Mouse (Mus musculus) stomach, embryonic 15.5 days (tissue): ENCODE measurements around the gene Metrn. TPM values are rescaled to one million over a fixed set of nuclear protein-coding genes. Genes with fewer than 3 reads are reported as not detected.

ENCODE experiments used
- ATAC-seq: fragments of 200-750 bp; cut with Nextera tagmentation; 2 replicates; pipeline ENCODE4 v1.8.0; 2017; ENCODE audit warnings: low read depth, moderate number of reproducible peaks, moderate TSS enrichment; ENCODE audit not compliant: insufficient read depth, low FRiP score
- H3K27ac ChIP-seq: fragments of 300-500 bp; sonication (generic); 2 replicates; pipeline ENCODE4 v1.5.1; 2015; ENCODE audit warnings: mild to moderate bottlenecking, inconsistent platforms
- H3K27me3 ChIP-seq: fragments of 300-500 bp; sonication (generic); replicated peaks from 2 replicates; pipeline ENCODE4 v1.6.1; 2015; ENCODE audit warnings: inconsistent platforms
- H3K36me3 ChIP-seq: fragments of 300-500 bp; sonication (generic); 2 replicates; pipeline ENCODE4 v1.6.1; 2015; ENCODE audit warnings: inconsistent platforms
- H3K4me1 ChIP-seq: fragments of 300-500 bp; sonication (generic); 2 replicates; pipeline ENCODE4 v1.6.1; 2015; ENCODE audit warnings: inconsistent platforms
- H3K4me2 ChIP-seq: fragments of 300-500 bp; sonication (generic); 2 replicates; pipeline ENCODE4 v1.6.1; 2015; ENCODE audit warnings: mild to moderate bottlenecking, inconsistent platforms
- H3K4me3 ChIP-seq: fragments of 300-500 bp; sonication (generic); replicated peaks from 2 replicates; pipeline ENCODE4 v1.5.1; 2015; ENCODE audit warnings: inconsistent platforms
- H3K9ac ChIP-seq: fragments of 300-500 bp; sonication (generic); 2 replicates; pipeline ENCODE4 v1.6.1; 2015; ENCODE audit warnings: inconsistent platforms
- H3K9me3 ChIP-seq: fragments of 300-500 bp; sonication (generic); 2 replicates; pipeline ENCODE4 v1.6.1; 2016; ENCODE audit warnings: inconsistent platforms
- WGBS: fragments of 180-500 bp; shearing (Covaris S2); methylation state at CpG from one replicate; pipeline ENCODE4 v1.1.7; 2015; 5-methylcytosine and 5-hydroxymethylcytosine counted together
- polyA plus RNA-seq: library from polyadenylated mRNA; unstranded; fragments of >200 nt; fragmentation: Nextera tagmentation; extraction: Ambion mirVana; gene quantifications from 2 replicates; pipeline ENCODE4 v1.2.1, GENCODE M21; 2015

The Metrn gene
- polyA plus RNA-seq, 1 experiment from 2014 or later = 46.6 TPM

GRCm38 (mm10) chr17:25781339-25781738 is 15.6 kb downstream of the Metrn start:
- Histone ChIP-seq H3K9me3 (no peaks in the 10 kb centered on the region), H3K27me3 (no peaks in the 10 kb centered on the region), H3K36me3 (peaks cover 26% of the 10 kb centered on the region), H3K9ac (no peak overlapping the region), H3K4me1 (peaks cover 25% of the 10 kb centered on the region), H3K4me2 (no peak overlapping the region), H3K4me3 (no peak overlapping the region), H3K27ac (no peak overlapping the region)
- ATAC-seq = no peak
- WGBS = 75% methylated on average over 6 of the region's 6 CpGs

GRCm38 (mm10) chr17:25777948-25778347 is 19.0 kb downstream of the Metrn start:
- no peak for ATAC-seq

GRCm38 (mm10) chr17:25775318-25776062 is 21.4 kb downstream of the Metrn start:
- Histone ChIP-seq H3K9me3 (no peaks in the 10 kb centered on the region), H3K36me3 (peaks cover 2% of the 10 kb centered on the region; the same call in 1 of the 2 replicates), H3K4me2 (no peak overlapping the region), H3K4me3 (no peak overlapping the region), H3K9ac (no peak overlapping the region), H3K27me3 (no peaks in the 10 kb centered on the region), H3K27ac (no peak overlapping the region), H3K4me1 (peaks cover 10% of the 10 kb centered on the region)
- no peak for ATAC-seq
- WGBS = 69% methylated on average over 10 of the region's 10 CpGs

More at GRCm38 (mm10) chr17:25777948-25778347, 19.0 kb downstream of the Metrn start:
- Histone ChIP-seq H3K4me2 (no peak overlapping the region), H3K36me3 (peaks cover 26% of the 10 kb centered on the region), H3K4me3 (no peak overlapping the region), H3K27me3 (no peaks in the 10 kb centered on the region), H3K9ac (no peak overlapping the region), H3K4me1 (peaks cover 13% of the 10 kb centered on the region), H3K27ac (no peak overlapping the region), H3K9me3 (no peaks in the 10 kb centered on the region)
- 95% methylated on average over 5 of the region's 5 CpGs for WGBS

DNA sequence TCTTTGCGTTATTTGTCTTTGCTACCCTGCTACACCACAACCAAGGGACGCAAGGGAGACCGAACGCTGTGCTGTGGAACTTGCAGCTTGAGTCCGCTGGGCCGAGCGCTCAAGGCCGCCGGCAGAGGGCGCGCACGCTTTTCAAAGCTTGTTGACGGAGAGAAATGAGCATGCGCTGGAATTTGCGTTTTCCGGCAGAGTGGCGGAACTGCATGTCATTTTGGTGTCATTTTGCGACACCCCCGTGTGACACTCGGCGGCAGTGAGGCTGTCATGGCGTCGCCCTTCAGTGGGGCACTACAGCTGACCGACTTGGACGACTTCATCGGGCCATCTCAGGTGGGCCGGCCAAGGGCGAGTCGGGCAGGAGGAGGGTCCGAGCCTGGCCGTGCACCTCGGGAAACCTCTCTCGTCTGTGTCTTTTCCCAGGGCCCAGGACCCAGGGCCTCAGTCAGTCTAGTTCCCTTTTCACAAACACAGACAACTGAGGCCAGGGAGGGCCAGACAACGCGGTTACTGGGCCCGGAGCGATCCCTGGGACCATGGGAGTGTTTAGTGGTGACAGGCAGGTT is 23.3 kb downstream of the Metrn start, which contains the start of gene Narfl:
TSS of gene Narfl (plus strand) at position 228 of the 572 bp plus-strand sequence.
- Histone ChIP-seq H3K27me3 (no peaks in the 10 kb centered on the region), H3K27ac (no peak within 1 kb of the TSS), H3K4me2 (peak within 1 kb of the TSS; percentile 75), H3K4me3 (peak within 1 kb of the TSS; percentile 78), H3K9me3 (no peaks in the 10 kb centered on the region), H3K36me3 (no peaks in the 10 kb centered on the region), H3K9ac (peak within 1 kb of the TSS; percentile 79), H3K4me1 (peaks cover 10% of the 10 kb centered on the region)
- under 1% methylated on average over 37 of the region's 37 CpGs for WGBS
- ATAC-seq = peak; percentile 81

GRCm38 (mm10) chr17:25769331-25769730 is 27.6 kb downstream of the Metrn start:
- H3K9ac ChIP-seq = no peak overlapping the region

GRCm38 (mm10) chr17:25765886-25766285 is 31.1 kb downstream of the Metrn start:
- 75% methylated on average over 5 of the region's 5 CpGs for WGBS
- H3K27ac ChIP-seq = no peak overlapping the region
- H3K4me3 ChIP-seq = no peak overlapping the region
- no peaks in the 10 kb centered on the region for H3K4me1 ChIP-seq
- no peaks in the 10 kb centered on the region for H3K27me3 ChIP-seq
- H3K36me3 ChIP-seq = no peaks in the 10 kb centered on the region
- no peak for ATAC-seq
- no peak overlapping the region for H3K9ac ChIP-seq
- no peaks in the 10 kb centered on the region for H3K9me3 ChIP-seq
- no peak overlapping the region for H3K4me2 ChIP-seq

More at GRCm38 (mm10) chr17:25769331-25769730, 27.6 kb downstream of the Metrn start:
- no peak overlapping the region for H3K4me3 ChIP-seq
- no peaks in the 10 kb centered on the region for H3K36me3 ChIP-seq
- no peak overlapping the region for H3K4me2 ChIP-seq
- ATAC-seq = no peak
- H3K9me3 ChIP-seq = no peaks in the 10 kb centered on the region
- peaks cover 7% of the 10 kb centered on the region for H3K4me1 ChIP-seq
- H3K27me3 ChIP-seq = no peaks in the 10 kb centered on the region
- WGBS = 57% methylated on average over 9 of the region's 9 CpGs
- H3K27ac ChIP-seq = no peak overlapping the region

DNA sequence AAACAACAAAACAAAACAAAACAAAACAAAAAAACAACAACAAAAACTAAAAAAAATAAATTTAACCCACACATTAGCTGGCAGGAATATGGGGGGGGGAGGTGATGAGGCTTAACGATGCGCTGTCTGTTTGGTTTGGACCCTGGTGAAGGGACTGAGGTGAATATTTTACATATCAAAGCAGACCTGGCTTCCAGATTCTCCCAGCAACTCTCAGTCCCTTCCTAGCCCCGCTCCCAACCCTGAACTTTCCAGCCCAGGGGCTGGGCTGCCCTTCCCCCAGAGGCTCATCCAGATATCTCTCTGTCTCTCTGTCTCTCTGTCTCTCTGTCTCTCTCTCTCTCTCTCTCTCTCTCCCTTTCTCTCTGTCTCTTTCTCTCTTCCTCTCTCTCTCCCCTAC is 34.3 kb downstream of the Metrn start:
- Histone ChIP-seq H3K27me3 (no peaks in the 10 kb centered on the region), H3K4me3 (no peak overlapping the region), H3K9me3 (no peaks in the 10 kb centered on the region), H3K36me3 (no peaks in the 10 kb centered on the region), H3K9ac (no peak overlapping the region), H3K4me1 (no peaks in the 10 kb centered on the region), H3K4me2 (no peak overlapping the region), H3K27ac (no peak overlapping the region)
- 50% methylated on average over 3 of the region's 3 CpGs for WGBS
- no peak for ATAC-seq

GRCm38 (mm10) chr17:25761561-25761970 is 35.4 kb downstream of the Metrn start:
- Histone ChIP-seq H3K9ac (no peak overlapping the region), H3K4me3 (no peak overlapping the region), H3K4me2 (no peak overlapping the region), H3K27ac (no peak overlapping the region), H3K9me3 (no peaks in the 10 kb centered on the region), H3K27me3 (no peaks in the 10 kb centered on the region), H3K4me1 (0 out of 2 replicates have a peak, but pooled peaks cover 2% of the 10 kb centered on the region), H3K36me3 (no peaks in the 10 kb centered on the region)
- ATAC-seq = no peak
- 25% methylated on average over 4 of the region's 4 CpGs for WGBS

- Histone ChIP-seq H3K27me3 (no peaks in the 10 kb centered on the region), H3K9me3 (no peaks in the 10 kb centered on the region), H3K4me3 (no peak overlapping the region), H3K27ac (no peak overlapping the region), H3K4me1 (0 out of 2 replicates have a peak, but pooled peaks cover 5% of the 10 kb centered on the region), H3K9ac (no peak overlapping the region), H3K36me3 (no peaks in the 10 kb centered on the region), H3K4me2 (no peak overlapping the region)
- no peak for ATAC-seq
- WGBS = 71% methylated on average over 8 of the region's 8 CpGs
Measured at GRCm38 (mm10) chr17:25760148-25760547, 36.8 kb downstream of the Metrn start.

GRCm38 (mm10) chr17:25757691-25758090 is 39.2 kb downstream of the Metrn start:
- Histone ChIP-seq H3K36me3 (no peaks in the 10 kb centered on the region), H3K4me1 (0 out of 2 replicates have a peak, but pooled peaks cover 5% of the 10 kb centered on the region), H3K9me3 (no peaks in the 10 kb centered on the region), H3K27ac (no peak overlapping the region), H3K27me3 (no peaks in the 10 kb centered on the region), H3K9ac (no peak overlapping the region), H3K4me2 (no peak overlapping the region), H3K4me3 (no peak overlapping the region)
- WGBS = 51% methylated on average over 3 of the region's 3 CpGs
- ATAC-seq = no peak

- Histone ChIP-seq H3K27me3 (no peaks in the 10 kb centered on the region), H3K36me3 (no peaks in the 10 kb centered on the region), H3K4me1 (peaks cover 6% of the 10 kb centered on the region), H3K4me3 (no peak overlapping the region), H3K27ac (peak overlapping the region; percentile 41), H3K9me3 (no peaks in the 10 kb centered on the region), H3K9ac (no peak overlapping the region), H3K4me2 (no peak overlapping the region)
- WGBS = 59% methylated on average over 9 of the region's 9 CpGs
- ATAC-seq = peak; percentile 37; the same call in 1 of the 2 replicates
Measured at GRCm38 (mm10) chr17:25756378-25757242, 40.3 kb downstream of the Metrn start.
